Mouse (Mus musculus) layer of hippocampus, postnatal 36 days (tissue): ENCODE measurements around the gene Hdac8. TPM values are rescaled to one million over a fixed set of nuclear protein-coding genes. Genes with fewer than 3 reads are reported as not detected.

Source experiments
- microRNA-seq, 2 experiments: library from miRNA; unstranded; fragments of <30 nt; microRNA quantifications; one replicate each; pipeline ENCODE4 v1.2.0; 2021
- total RNA-seq, 2 experiments: library from RNA; stranded (reverse); gene quantifications; 2 replicates each; pipeline ENCODE4 v1.2.3; 2021

Hdac8 gene
- total RNA-seq, 2 experiments from 2014 or later = 18.8 to 20.0 TPM

Small RNA genes lying within 50 kb of the gene (microRNA-seq; reads per million reads assigned to microRNA genes)
- 0 reads per million in 2 experiments for gene Gm26318

Other genes with a start within 250 kb of the Hdac8 start
- gene Phka1, start 138.9 kb upstream of the Hdac8 start, total RNA-seq = 10 to 100 TPM; 24.0 to 25.0 TPM
- gene Gm3880, start 181.6 kb upstream of the Hdac8 start, total RNA-seq = not detected
- not detected for gene Gm9112, start 202.3 kb upstream of the Hdac8 start, total RNA-seq
- gene Dmrtc1b, start 202.5 kb upstream of the Hdac8 start, total RNA-seq = not detected